Mouse (Mus musculus): Measurements from ENCODE around the gene Nkx2-1. TPM values are rescaled to one million over a fixed set of nuclear protein-coding genes. Genes with fewer than 3 reads are reported as not detected.

Nkx2-1 gene
- polyA plus RNA-seq, 1 experiment from 2014 or later: not detected

DNA sequence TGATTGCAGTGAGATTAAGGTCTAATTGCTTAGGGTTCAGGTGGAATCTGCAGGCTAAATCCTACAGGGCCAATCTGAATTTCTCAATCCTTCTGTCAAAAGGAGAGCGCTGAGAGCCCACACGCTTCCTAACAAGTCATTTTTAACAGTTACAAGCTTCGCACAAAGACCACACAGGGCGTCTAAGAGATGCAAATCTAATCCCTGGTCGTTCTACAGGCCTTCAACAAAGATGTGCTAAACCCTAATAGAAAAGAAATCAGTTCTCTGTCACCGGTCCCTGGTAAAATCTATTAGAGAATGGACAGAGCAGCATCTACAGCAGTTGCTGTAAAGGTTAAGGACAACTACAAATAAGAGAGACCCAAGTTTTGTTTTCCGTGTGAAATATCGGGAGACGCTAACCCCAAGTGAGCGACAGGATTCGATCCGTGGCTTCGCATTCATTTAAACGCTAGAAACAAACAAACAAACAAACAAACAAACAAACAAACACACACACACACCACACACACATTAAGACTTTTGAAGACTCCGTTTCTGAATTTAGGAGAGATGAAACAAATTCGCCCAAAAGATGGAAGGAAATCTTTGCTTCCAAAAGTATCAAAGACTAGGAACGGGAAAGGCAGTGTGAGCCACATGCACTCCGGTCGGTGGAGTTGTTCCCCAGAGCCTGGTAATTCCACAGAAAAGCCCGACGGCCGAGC lies 16.2 kb downstream of the Nkx2-1 start:
- H3K4me3 ChIP-seq (replicated peaks): no peak overlapping the region
- H3K27ac ChIP-seq: no peak overlapping the region
- no peaks in the 10 kb centered on the region for H3K36me3 ChIP-seq
- H3K9me3 ChIP-seq: no peaks in the 10 kb centered on the region
- H3K4me2 ChIP-seq (replicated peaks): no peak overlapping the region
- peaks cover 71% of the 10 kb centered on the region for H3K27me3 ChIP-seq (replicated peaks)
- no peak for ATAC-seq
- WGBS: 2% methylated on average over 22 of the region's 22 CpGs
- H3K9ac ChIP-seq: no peak overlapping the region
- 0 out of 2 replicates have a peak, but pooled peaks cover 3% of the 10 kb centered on the region for H3K4me1 ChIP-seq (replicated peaks)

GRCm38 (mm10) chr12:56519738-56520191 lies 16.9 kb downstream of the Nkx2-1 start:
- no peak for ATAC-seq
- Histone ChIP-seq H3K4me2 (replicated peaks) (no peak overlapping the region), H3K27me3 (replicated peaks) (peaks cover 67% of the 10 kb centered on the region), H3K36me3 (no peaks in the 10 kb centered on the region), H3K27ac (no peak overlapping the region), H3K9me3 (no peaks in the 10 kb centered on the region), H3K4me3 (replicated peaks) (0 out of 2 replicates have a peak overlapping the region, but pooled peaks have one; percentile 7), H3K9ac (no peak overlapping the region), H3K4me1 (replicated peaks) (0 out of 2 replicates have a peak, but pooled peaks cover 3% of the 10 kb centered on the region)
- 1% methylated on average over 30 of the region's 30 CpGs for WGBS

- no peak overlapping the region for H3K4me3 ChIP-seq (replicated peaks)
- no peak for ATAC-seq
Observed at GRCm38 (mm10) chr12:56519071-56519737, 17.5 kb downstream of the Nkx2-1 start.

DNA sequence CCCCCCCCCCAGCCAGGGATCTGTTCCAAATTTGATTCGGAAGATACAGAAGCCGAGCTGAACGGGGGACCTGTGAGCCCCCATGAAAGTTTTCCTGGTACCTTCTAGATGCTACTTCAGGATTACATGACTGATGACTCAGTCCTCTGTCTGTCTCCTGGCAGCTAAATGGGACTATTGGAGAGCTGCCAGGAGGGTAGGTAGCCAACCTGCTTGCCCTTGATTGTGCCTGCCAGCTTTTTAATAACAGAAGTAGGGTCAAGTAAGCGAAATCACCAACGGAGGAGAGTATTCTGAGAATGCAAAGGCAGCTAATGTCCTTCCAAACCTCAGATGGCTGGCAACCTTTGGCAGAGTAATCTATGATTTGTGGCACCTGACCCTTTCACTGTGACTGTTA lies 18.5 kb downstream of the Nkx2-1 start:
- H3K36me3 ChIP-seq: no peaks in the 10 kb centered on the region
- H3K4me3 ChIP-seq (replicated peaks): no peak overlapping the region
- H3K4me1 ChIP-seq (replicated peaks): 0 out of 2 replicates have a peak, but pooled peaks cover 3% of the 10 kb centered on the region
- no peak for ATAC-seq
- H3K9ac ChIP-seq: no peak overlapping the region
- H3K4me2 ChIP-seq (replicated peaks): no peak overlapping the region
- WGBS: 63% methylated on average over 5 of the region's 5 CpGs
- H3K27ac ChIP-seq: no peak overlapping the region
- H3K9me3 ChIP-seq: no peaks in the 10 kb centered on the region
- H3K27me3 ChIP-seq (replicated peaks): peaks cover 51% of the 10 kb centered on the region

More at GRCm38 (mm10) chr12:56519071-56519737, 17.5 kb downstream of the Nkx2-1 start:
- no peak overlapping the region for H3K27ac ChIP-seq
- H3K4me1 ChIP-seq (replicated peaks): 0 out of 2 replicates have a peak, but pooled peaks cover 3% of the 10 kb centered on the region
- no peaks in the 10 kb centered on the region for H3K36me3 ChIP-seq
- H3K9me3 ChIP-seq: no peaks in the 10 kb centered on the region
- 20% methylated on average over 13 of the region's 13 CpGs for WGBS
- H3K27me3 ChIP-seq (replicated peaks): peaks cover 61% of the 10 kb centered on the region
- no peak overlapping the region for H3K4me2 ChIP-seq (replicated peaks)
- no peak overlapping the region for H3K9ac ChIP-seq

GRCm38 (mm10) chr12:56514831-56515230 lies 21.9 kb downstream of the Nkx2-1 start:
- H3K4me1 ChIP-seq (replicated peaks): 0 out of 2 replicates have a peak, but pooled peaks cover 1% of the 10 kb centered on the region
- no peak for ATAC-seq
- H3K27ac ChIP-seq: no peak overlapping the region
- H3K9me3 ChIP-seq: no peaks in the 10 kb centered on the region
- H3K36me3 ChIP-seq: no peaks in the 10 kb centered on the region
- 83% methylated on average over 5 of the region's 5 CpGs for WGBS
- H3K4me2 ChIP-seq (replicated peaks): no peak overlapping the region
- peaks cover 22% of the 10 kb centered on the region for H3K27me3 ChIP-seq (replicated peaks)
- H3K9ac ChIP-seq: no peak overlapping the region
- no peak overlapping the region for H3K4me3 ChIP-seq (replicated peaks)

- ATAC-seq: no peak
- H3K4me2 ChIP-seq (replicated peaks): no peak overlapping the region
- H3K9ac ChIP-seq: no peak overlapping the region
- no peaks in the 10 kb centered on the region for H3K4me1 ChIP-seq (replicated peaks)
- no peak overlapping the region for H3K27ac ChIP-seq
- H3K4me3 ChIP-seq (replicated peaks): no peak overlapping the region
- WGBS: 36% methylated on average over 8 of the region's 8 CpGs
- H3K9me3 ChIP-seq: no peaks in the 10 kb centered on the region
- H3K27me3 ChIP-seq (replicated peaks): peaks cover 5% of the 10 kb centered on the region; the same call in 1 of the 2 replicates
- H3K36me3 ChIP-seq: no peaks in the 10 kb centered on the region
Observed at GRCm38 (mm10) chr12:56508413-56508812, 28.3 kb downstream of the Nkx2-1 start.

GRCm38 (mm10) chr12:56487046-56487445 lies 49.7 kb downstream of the Nkx2-1 start:
- ATAC-seq: no peak
- Histone ChIP-seq H3K36me3 (no peaks in the 10 kb centered on the region), H3K27ac (no peak overlapping the region), H3K9me3 (no peaks in the 10 kb centered on the region), H3K4me1 (replicated peaks) (no peaks in the 10 kb centered on the region), H3K27me3 (replicated peaks) (no peaks in the 10 kb centered on the region), H3K4me2 (replicated peaks) (no peak overlapping the region), H3K4me3 (replicated peaks) (no peak overlapping the region), H3K9ac (no peak overlapping the region)
- WGBS: 23% methylated on average over 3 of the region's 3 CpGs

GRCm38 (mm10) chr12:56482606-56483005 lies 54.1 kb downstream of the Nkx2-1 start:
- no peak for ATAC-seq
- no peak overlapping the region for H3K27ac ChIP-seq
- no peaks in the 10 kb centered on the region for H3K9me3 ChIP-seq
- H3K4me2 ChIP-seq (replicated peaks): no peak overlapping the region
- H3K4me1 ChIP-seq (replicated peaks): no peaks in the 10 kb centered on the region
- 84% methylated on average over 10 of the region's 10 CpGs for WGBS
- H3K4me3 ChIP-seq (replicated peaks): no peak overlapping the region
- H3K27me3 ChIP-seq (replicated peaks): no peaks in the 10 kb centered on the region
- H3K36me3 ChIP-seq: no peaks in the 10 kb centered on the region
- no peak overlapping the region for H3K9ac ChIP-seq

Other genes with a start within 250 kb of the Nkx2-1 start
- gene Mbip, start 191.0 kb downstream of the Nkx2-1 start, polyA plus RNA-seq (2015; fragmentation: Nextera tagmentation; extraction: Ambion mirVana): 26.4 and 30.6 TPM in 2 replicates
- not detected in 2 replicates for gene Nkx2-9, start 76.4 kb upstream of the Nkx2-1 start, polyA plus RNA-seq (2015; fragmentation: Nextera tagmentation; extraction: Ambion mirVana)
- gene Pax9, start 154.9 kb upstream of the Nkx2-1 start, polyA plus RNA-seq (2015; fragmentation: Nextera tagmentation; extraction: Ambion mirVana): 0.04 TPM in 1 of 2 replicates, not detected in the other

Measured in intestine, embryonic 15.5 days (tissue).